Mouse (Mus musculus): ENCODE data around the gene Gm10320.

Gene Gm10320

GRCm38 (mm10) chr13:98491909-98492308, at the start of gene Gm10320:
Gene Gm10320, minus strand, starts transcription at chr13:98492001.
- DNase-seq (ENCODE audit: low spot score in 2 of 2): no peak

- no peak for DNase-seq (ENCODE audit: low spot score in 2 of 2)
These were observed 49.8 kb upstream of the Gm10320 start for GRCm38 (mm10) chr13:98541601-98542000.

GRCm38 (mm10) chr13:98540206-98540605, 48.4 kb upstream of the Gm10320 start:
- DNase-seq (ENCODE audit: low spot score in 2 of 2): no peak

- no peak for DNase-seq (ENCODE audit: low spot score in 2 of 2)
These were observed 47.5 kb upstream of the Gm10320 start for GRCm38 (mm10) chr13:98539311-98539710.

GRCm38 (mm10) chr13:98538587-98538986, 46.8 kb upstream of the Gm10320 start:
- DNase-seq (ENCODE audit: low spot score in 2 of 2): peak in 1 of 2 experiments; percentile 21

GRCm38 (mm10) chr13:98534913-98535262, 43.1 kb upstream of the Gm10320 start:
- DNase-seq (ENCODE audit: low spot score in 2 of 2): no peak

GRCm38 (mm10) chr13:98534190-98534912, 42.5 kb upstream of the Gm10320 start:
- peak in 1 of 2 experiments; percentile 34 for DNase-seq (ENCODE audit: low spot score in 2 of 2)

GRCm38 (mm10) chr13:98533415-98533814, 41.6 kb upstream of the Gm10320 start:
- no peak for DNase-seq (ENCODE audit: low spot score in 2 of 2)

- DNase-seq (ENCODE audit: low spot score in 2 of 2): no peak
These were observed 41.0 kb upstream of the Gm10320 start for GRCm38 (mm10) chr13:98532699-98533375.

GRCm38 (mm10) chr13:98531976-98532375, 40.2 kb upstream of the Gm10320 start:
- no peak for DNase-seq (ENCODE audit: low spot score in 2 of 2)

- DNase-seq (ENCODE audit: low spot score in 2 of 2): no peak
These were observed 39.5 kb upstream of the Gm10320 start for GRCm38 (mm10) chr13:98531306-98531705.

- no peak for DNase-seq (ENCODE audit: low spot score in 2 of 2)
These were observed 32.0 kb upstream of the Gm10320 start for GRCm38 (mm10) chr13:98523719-98524316.

- no peak for DNase-seq (ENCODE audit: low spot score in 2 of 2)
These were observed 26.5 kb upstream of the Gm10320 start for GRCm38 (mm10) chr13:98518341-98518740.

GRCm38 (mm10) chr13:98517666-98518065, 25.9 kb upstream of the Gm10320 start:
- no peak for DNase-seq (ENCODE audit: low spot score in 2 of 2)

GRCm38 (mm10) chr13:98516985-98517384, 25.2 kb upstream of the Gm10320 start:
- no peak for DNase-seq (ENCODE audit: low spot score in 2 of 2)

- no peak for DNase-seq (ENCODE audit: low spot score in 2 of 2)
These were observed 20.3 kb upstream of the Gm10320 start for GRCm38 (mm10) chr13:98512066-98512465.

- DNase-seq (ENCODE audit: low spot score in 2 of 2): no peak
These were observed 15.9 kb upstream of the Gm10320 start for GRCm38 (mm10) chr13:98507656-98508055.

GRCm38 (mm10) chr13:98506496-98506895, 14.7 kb upstream of the Gm10320 start:
- no peak for DNase-seq (ENCODE audit: low spot score in 2 of 2)

GRCm38 (mm10) chr13:98505989-98506388, 14.2 kb upstream of the Gm10320 start:
- DNase-seq (ENCODE audit: low spot score in 2 of 2): no peak

- no peak for DNase-seq (ENCODE audit: low spot score in 2 of 2)
These were observed 13.7 kb upstream of the Gm10320 start for GRCm38 (mm10) chr13:98505489-98505857.

- DNase-seq (ENCODE audit: low spot score in 2 of 2): no peak
These were observed 13.1 kb upstream of the Gm10320 start for GRCm38 (mm10) chr13:98504661-98505488.

GRCm38 (mm10) chr13:98504181-98504660, 12.4 kb upstream of the Gm10320 start:
- peak in 1 of 2 experiments; percentile 10 for DNase-seq (ENCODE audit: low spot score in 2 of 2)
